Mouse (Mus musculus): Measurements from ENCODE around the gene Ift80. TPM values are rescaled to one million over a fixed set of nuclear protein-coding genes. Genes with fewer than 3 reads are reported as not detected.

The Ift80 gene
- polyA plus RNA-seq, 1 experiment from 2014 or later: 6.6 TPM

DNA sequence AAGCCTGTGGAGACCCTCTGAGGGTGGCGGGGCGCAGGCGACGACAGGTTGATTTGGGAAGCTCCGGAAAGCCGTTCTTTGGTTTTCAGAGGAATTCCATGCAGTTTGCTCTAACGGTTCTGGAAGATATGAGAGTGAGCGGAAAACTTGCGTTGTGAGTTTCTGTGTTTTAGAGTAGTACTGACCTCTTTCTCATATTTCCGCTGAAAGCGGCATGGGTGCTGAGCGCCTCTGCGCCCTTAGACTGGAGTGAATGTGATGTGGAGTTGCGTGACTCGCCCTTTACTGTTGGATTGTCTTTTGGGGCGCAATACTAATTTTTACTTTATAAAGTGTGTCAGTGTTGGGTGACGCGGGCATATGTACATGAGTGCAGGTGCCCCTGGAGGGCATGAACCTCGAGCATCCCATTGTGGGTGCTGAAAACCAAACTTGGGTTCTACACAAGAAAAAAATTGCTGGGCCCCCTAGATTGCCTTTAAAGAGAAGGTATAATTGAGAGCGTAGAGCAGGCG, 1.9 kb upstream of the Ift80 start:
- ATAC-seq (ENCODE audit: low read depth): no peak
- peaks cover 12% of the 10 kb centered on the region for H3K36me3 ChIP-seq (ENCODE audit: control insufficient read depth, insufficient read depth)
- H3K27me3 ChIP-seq (ENCODE audit: control insufficient read depth, insufficient read depth, low read depth, low read length): no peaks in the 10 kb centered on the region
- peak overlapping the region; percentile 80 for H3K4me2 ChIP-seq (ENCODE audit: low read depth, low read length)
- peak overlapping the region; percentile 99 for H3K9ac ChIP-seq (ENCODE audit: low read depth, low read length)
- H3K9me3 ChIP-seq (replicated peaks; ENCODE audit: control insufficient read depth, low read length): no peaks in the 10 kb centered on the region; the same call in 1 of the 2 replicates
- H3K4me3 ChIP-seq (ENCODE audit: low read depth, low read length): peak overlapping the region; percentile 98
- 3% methylated on average over 21 of the region's 21 CpGs for WGBS (ENCODE audit: insufficient replicate concordance)
- peak overlapping the region; percentile 98 for H3K27ac ChIP-seq (ENCODE audit: low read length)
- H3K4me1 ChIP-seq (ENCODE audit: control insufficient read depth, low read depth, low read length): peaks cover 7% of the 10 kb centered on the region

GRCm38 (mm10) chr3:69005338-69006245, 1.2 kb upstream of the Ift80 start:
- Histone ChIP-seq H3K36me3 (ENCODE audit: control insufficient read depth, insufficient read depth) (peaks cover 12% of the 10 kb centered on the region), H3K4me2 (ENCODE audit: low read depth, low read length) (peak overlapping the region; percentile 80), H3K9me3 (replicated peaks; ENCODE audit: control insufficient read depth, low read length) (no peaks in the 10 kb centered on the region; the same call in 1 of the 2 replicates), H3K9ac (ENCODE audit: low read depth, low read length) (peak overlapping the region; percentile 99), H3K4me3 (ENCODE audit: low read depth, low read length) (peak overlapping the region; percentile 98), H3K27ac (ENCODE audit: low read length) (peak overlapping the region; percentile 98), H3K27me3 (ENCODE audit: control insufficient read depth, insufficient read depth, low read depth, low read length) (no peaks in the 10 kb centered on the region), H3K4me1 (ENCODE audit: control insufficient read depth, low read depth, low read length) (peaks cover 7% of the 10 kb centered on the region)
- peak; percentile 65 for ATAC-seq (ENCODE audit: low read depth)
- WGBS (ENCODE audit: insufficient replicate concordance): under 1% methylated on average over 69 of the region's 72 CpGs

DNA sequence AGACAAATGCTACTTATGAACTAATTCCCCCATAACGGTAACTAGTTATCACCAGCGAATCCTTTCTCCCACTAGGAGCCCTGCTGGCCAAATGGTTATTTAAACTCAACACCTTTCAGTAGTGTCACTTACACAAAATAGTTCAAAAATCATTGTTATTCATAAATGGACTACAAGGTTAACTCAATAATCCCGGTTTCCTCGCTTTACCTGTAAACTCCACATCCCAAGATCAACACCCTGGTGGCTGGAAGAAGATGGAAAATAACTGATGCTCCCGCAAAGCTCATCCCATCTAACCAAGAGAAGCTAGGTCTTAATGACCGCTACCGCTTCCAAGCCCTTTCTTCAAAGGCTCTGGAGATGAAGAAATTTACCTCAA, 324 bp downstream of the Ift80 start:
- WGBS (ENCODE audit: insufficient replicate concordance): 1% methylated on average over 7 of the region's 7 CpGs
- peaks cover 2% of the 10 kb centered on the region for H3K4me1 ChIP-seq (ENCODE audit: control insufficient read depth, low read depth, low read length)
- peak overlapping the region; percentile 65 for H3K9ac ChIP-seq (ENCODE audit: low read depth, low read length)
- H3K27ac ChIP-seq (ENCODE audit: low read length): peak overlapping the region; percentile 74
- no peaks in the 10 kb centered on the region; the same call in 1 of the 2 replicates for H3K9me3 ChIP-seq (replicated peaks; ENCODE audit: control insufficient read depth, low read length)
- H3K27me3 ChIP-seq (ENCODE audit: control insufficient read depth, insufficient read depth, low read depth, low read length): no peaks in the 10 kb centered on the region
- H3K36me3 ChIP-seq (ENCODE audit: control insufficient read depth, insufficient read depth): peaks cover 7% of the 10 kb centered on the region
- no peak for ATAC-seq (ENCODE audit: low read depth)
- peak overlapping the region; percentile 98 for H3K4me3 ChIP-seq (ENCODE audit: low read depth, low read length)
- H3K4me2 ChIP-seq (ENCODE audit: low read depth, low read length): peak overlapping the region; percentile 60

DNA sequence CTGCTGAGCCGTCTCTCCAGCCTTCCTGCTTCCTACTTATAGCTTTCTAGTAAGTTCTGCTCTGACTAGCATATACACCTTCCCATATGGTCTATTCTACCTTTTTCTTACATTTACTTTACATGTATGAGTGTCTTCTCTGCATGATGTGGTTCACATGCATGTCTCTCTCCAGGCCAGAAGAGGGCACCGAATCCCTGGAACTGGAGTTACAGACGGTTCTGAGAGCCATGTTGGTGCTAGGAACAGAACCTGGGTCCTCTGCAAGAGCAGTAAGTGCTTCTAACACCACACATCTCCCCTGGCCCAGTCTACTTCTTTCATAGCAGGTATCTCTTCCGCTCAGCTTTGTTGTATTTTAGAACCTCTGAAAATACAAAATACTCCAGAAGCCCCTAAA, 1.6 kb downstream of the Ift80 start:
- Histone ChIP-seq H3K27ac (ENCODE audit: low read length) (no peak overlapping the region), H3K4me2 (ENCODE audit: low read depth, low read length) (peak overlapping the region; percentile 60; the same call in 1 of the 2 replicates), H3K36me3 (ENCODE audit: control insufficient read depth, insufficient read depth) (peaks cover 4% of the 10 kb centered on the region), H3K9ac (ENCODE audit: low read depth, low read length) (no peak overlapping the region), H3K4me3 (ENCODE audit: low read depth, low read length) (no peak overlapping the region), H3K27me3 (ENCODE audit: control insufficient read depth, insufficient read depth, low read depth, low read length) (no peaks in the 10 kb centered on the region), H3K4me1 (ENCODE audit: control insufficient read depth, low read depth, low read length) (no peaks in the 10 kb centered on the region; the same call in 1 of the 2 replicates), H3K9me3 (replicated peaks; ENCODE audit: control insufficient read depth, low read length) (no peaks in the 10 kb centered on the region; the same call in 1 of the 2 replicates)
- 83% methylated on average over 4 of the region's 4 CpGs for WGBS (ENCODE audit: insufficient replicate concordance)
- no peak for ATAC-seq (ENCODE audit: low read depth)

GRCm38 (mm10) chr3:68986550-68986949, 17.8 kb downstream of the Ift80 start:
- Histone ChIP-seq H3K9ac (ENCODE audit: low read depth, low read length) (no peak overlapping the region), H3K4me2 (ENCODE audit: low read depth, low read length) (no peak overlapping the region), H3K27ac (ENCODE audit: low read length) (no peak overlapping the region), H3K36me3 (ENCODE audit: control insufficient read depth, insufficient read depth) (no peaks in the 10 kb centered on the region; the same call in none of the 2 replicates), H3K4me1 (ENCODE audit: control insufficient read depth, low read depth, low read length) (no peaks in the 10 kb centered on the region), H3K9me3 (replicated peaks; ENCODE audit: control insufficient read depth, low read length) (no peaks in the 10 kb centered on the region), H3K27me3 (ENCODE audit: control insufficient read depth, insufficient read depth, low read depth, low read length) (no peaks in the 10 kb centered on the region), H3K4me3 (ENCODE audit: low read depth, low read length) (no peak overlapping the region)
- no peak for ATAC-seq (ENCODE audit: low read depth)
- 75% methylated on average over 2 of the region's 2 CpGs for WGBS (ENCODE audit: insufficient replicate concordance)

DNA sequence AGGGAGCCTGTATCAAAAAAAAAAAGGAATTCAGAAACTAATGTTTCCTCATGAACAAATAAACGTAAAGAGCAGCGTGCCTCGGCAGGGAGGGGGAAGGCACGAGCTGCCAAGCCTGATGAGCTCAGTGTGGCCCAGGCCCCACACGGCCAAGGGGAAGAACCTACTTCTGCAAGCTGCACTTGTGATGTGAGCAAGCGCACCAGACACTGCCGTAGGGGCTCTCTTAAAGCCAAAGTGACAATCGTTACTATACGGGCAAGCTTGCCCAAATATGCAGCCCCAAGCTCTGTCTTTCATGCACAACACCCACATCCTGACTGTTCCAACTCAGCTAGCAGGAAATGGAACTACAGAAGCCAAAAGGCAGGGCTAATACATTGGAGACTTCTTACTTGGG, 23.5 kb downstream of the Ift80 start:
- Histone ChIP-seq H3K27me3 (ENCODE audit: control insufficient read depth, insufficient read depth, low read depth, low read length) (no peaks in the 10 kb centered on the region), H3K4me1 (ENCODE audit: control insufficient read depth, low read depth, low read length) (peaks cover 25% of the 10 kb centered on the region), H3K4me2 (ENCODE audit: low read depth, low read length) (no peak overlapping the region), H3K36me3 (ENCODE audit: control insufficient read depth, insufficient read depth) (no peaks in the 10 kb centered on the region), H3K4me3 (ENCODE audit: low read depth, low read length) (no peak overlapping the region), H3K9ac (ENCODE audit: low read depth, low read length) (no peak overlapping the region), H3K27ac (ENCODE audit: low read length) (no peak overlapping the region), H3K9me3 (replicated peaks; ENCODE audit: control insufficient read depth, low read length) (no peaks in the 10 kb centered on the region)
- no peak for ATAC-seq (ENCODE audit: low read depth)
- 42% methylated on average over 9 of the region's 9 CpGs for WGBS (ENCODE audit: insufficient replicate concordance)

GRCm38 (mm10) chr3:68979187-68979586, 25.2 kb downstream of the Ift80 start:
- Histone ChIP-seq H3K9me3 (replicated peaks; ENCODE audit: control insufficient read depth, low read length) (no peaks in the 10 kb centered on the region), H3K27ac (ENCODE audit: low read length) (no peak overlapping the region), H3K27me3 (ENCODE audit: control insufficient read depth, insufficient read depth, low read depth, low read length) (no peaks in the 10 kb centered on the region), H3K36me3 (ENCODE audit: control insufficient read depth, insufficient read depth) (no peaks in the 10 kb centered on the region), H3K4me1 (ENCODE audit: control insufficient read depth, low read depth, low read length) (peaks cover 33% of the 10 kb centered on the region), H3K4me3 (ENCODE audit: low read depth, low read length) (no peak overlapping the region), H3K9ac (ENCODE audit: low read depth, low read length) (no peak overlapping the region), H3K4me2 (ENCODE audit: low read depth, low read length) (no peak overlapping the region; the same call in 1 of the 2 replicates)
- 47% methylated on average over 10 of the region's 10 CpGs for WGBS (ENCODE audit: insufficient replicate concordance)
- ATAC-seq (ENCODE audit: low read depth): peak; percentile 64

- Histone ChIP-seq H3K9me3 (replicated peaks; ENCODE audit: control insufficient read depth, low read length) (no peaks in the 10 kb centered on the region), H3K36me3 (ENCODE audit: control insufficient read depth, insufficient read depth) (no peaks in the 10 kb centered on the region), H3K4me3 (ENCODE audit: low read depth, low read length) (no peak overlapping the region), H3K27me3 (ENCODE audit: control insufficient read depth, insufficient read depth, low read depth, low read length) (no peaks in the 10 kb centered on the region), H3K9ac (ENCODE audit: low read depth, low read length) (no peak overlapping the region), H3K4me1 (ENCODE audit: control insufficient read depth, low read depth, low read length) (peaks cover 33% of the 10 kb centered on the region), H3K27ac (ENCODE audit: low read length) (no peak overlapping the region), H3K4me2 (ENCODE audit: low read depth, low read length) (no peak overlapping the region)
- 54% methylated on average over 4 of the region's 4 CpGs for WGBS (ENCODE audit: insufficient replicate concordance)
- no peak for ATAC-seq (ENCODE audit: low read depth)
These were observed 26.7 kb downstream of the Ift80 start for GRCm38 (mm10) chr3:68977696-68978095.
